Comparison of ENCODE assay signal across 19 mouse cellular contexts in the genomic region with DNA sequence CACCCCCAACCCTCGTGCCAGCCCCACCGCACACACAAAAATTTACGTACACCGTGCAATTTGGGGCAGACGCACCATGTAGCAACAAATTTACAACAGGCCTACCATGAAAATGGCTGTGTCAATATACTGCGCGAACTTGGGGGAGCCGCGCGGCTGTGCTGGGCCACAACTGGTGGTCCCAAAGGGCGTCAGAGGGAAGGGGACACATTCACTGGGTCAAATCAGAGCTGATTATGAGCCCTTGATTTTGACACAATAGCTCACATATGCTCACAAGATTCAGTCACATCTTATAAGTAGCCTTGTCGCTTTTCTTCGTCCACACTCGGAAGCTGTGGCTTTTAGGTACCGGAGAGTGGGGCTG. TPM values are rescaled to one million over a fixed set of nuclear protein-coding genes. Genes with fewer than 3 reads are reported as not detected.
DNase-seq lines count a peak whose midpoint lies in the region; ATAC-seq lines count a peak whose summit lies in the region.
"Had no signal": no experiment of that assay in that cellular context is flagged by ENCODE, and none has a peak within 500 bp of the region (broad histone marks: within the 10 kb centered on the region; RNA-seq: fewer than 3 reads in every experiment).

No protein-coding gene starts in this region.

- peak overlapping the region; percentile 24; the same call in 1 of the 2 replicates for H3K4me2 ChIP-seq in forebrain, embryonic 12.5 days
- no peak overlapping the region for H3K4me2 ChIP-seq in forebrain, embryonic 14.5 days (ENCODE audit: low read length)
- H3K4me2 ChIP-seq in hindbrain, embryonic 13.5 days = no peak overlapping the region
- H3K4me2 ChIP-seq in hindbrain, embryonic 14.5 days (replicated peaks) = no peak overlapping the region
- no peak overlapping the region for H3K4me2 ChIP-seq in neural tube, embryonic 14.5 days (ENCODE audit: low read depth, low read length)
- H3K4me2 ChIP-seq in neural tube, embryonic 15.5 days = no peak overlapping the region
- H3K4me2 ChIP-seq: embryonic facial prominence, embryonic 15.5 days; heart, embryonic 12.5 days; intestine, embryonic 15.5 days had no signal

- WGBS in forebrain, embryonic 12.5 days = 23% methylated on average over 15 of the region's 15 CpGs
- WGBS in forebrain, embryonic 14.5 days = 11% methylated on average over 15 of the region's 15 CpGs
- WGBS in hindbrain, embryonic 13.5 days = 36% methylated on average over 15 of the region's 15 CpGs
- WGBS in hindbrain, embryonic 14.5 days = 25% methylated on average over 15 of the region's 15 CpGs
- 28% methylated on average over 15 of the region's 15 CpGs for WGBS in neural tube, embryonic 14.5 days
- 31% methylated on average over 15 of the region's 15 CpGs for WGBS in neural tube, embryonic 15.5 days

- peaks cover 43% of the 10 kb centered on the region for H3K4me1 ChIP-seq in forebrain, embryonic 12.5 days
- peaks cover 22% of the 10 kb centered on the region for H3K4me1 ChIP-seq in forebrain, embryonic 14.5 days (ENCODE audit: control insufficient read depth, insufficient read depth, low read length)
- H3K4me1 ChIP-seq in hindbrain, embryonic 13.5 days (replicated peaks) = peaks cover 21% of the 10 kb centered on the region
- no peaks in the 10 kb centered on the region for H3K4me1 ChIP-seq in hindbrain, embryonic 14.5 days (replicated peaks; ENCODE audit: control insufficient read depth, insufficient read depth, low read length)
- no peaks in the 10 kb centered on the region for H3K4me1 ChIP-seq in neural tube, embryonic 14.5 days (ENCODE audit: control insufficient read depth, insufficient read depth, low read length)
- H3K4me1 ChIP-seq in neural tube, embryonic 15.5 days = no peaks in the 10 kb centered on the region
- H3K4me1 ChIP-seq: embryonic facial prominence, embryonic 15.5 days had no signal

- ATAC-seq in forebrain, embryonic 12.5 days (ENCODE audit: low FRiP score) = no peak
- ATAC-seq in forebrain, embryonic 14.5 days = no peak; the same call in 1 of the 2 replicates
- peak; percentile 25; the same call in 1 of the 2 replicates for ATAC-seq in hindbrain, embryonic 13.5 days (ENCODE audit: low FRiP score)
- no peak for ATAC-seq in hindbrain, embryonic 14.5 days (ENCODE audit: low FRiP score)
- peak; percentile 15; the same call in 1 of the 2 replicates for ATAC-seq in neural tube, embryonic 14.5 days (ENCODE audit: low read depth)
- no peak for ATAC-seq in neural tube, embryonic 15.5 days (ENCODE audit: low FRiP score)
- ATAC-seq: intestine, embryonic 15.5 days had no signal

- no peak overlapping the region for H3K9ac ChIP-seq in forebrain, embryonic 12.5 days
- H3K9ac ChIP-seq in forebrain, embryonic 14.5 days (ENCODE audit: low read length) = no peak overlapping the region
- no peak overlapping the region for H3K9ac ChIP-seq in hindbrain, embryonic 13.5 days
- H3K9ac ChIP-seq in hindbrain, embryonic 14.5 days = no peak overlapping the region
- no peak overlapping the region for H3K9ac ChIP-seq in neural tube, embryonic 14.5 days (replicated peaks; ENCODE audit: low read depth, low read length)
- no peak overlapping the region for H3K9ac ChIP-seq in neural tube, embryonic 15.5 days (replicated peaks)
- H3K9ac ChIP-seq: embryonic facial prominence, embryonic 15.5 days; heart, embryonic 12.5 days; intestine, embryonic 15.5 days had no signal

- no peaks in the 10 kb centered on the region for H3K36me3 ChIP-seq in forebrain, embryonic 12.5 days (replicated peaks)
- no peaks in the 10 kb centered on the region for H3K36me3 ChIP-seq in forebrain, embryonic 14.5 days (ENCODE audit: control insufficient read depth, insufficient read depth, low read length)
- no peaks in the 10 kb centered on the region for H3K36me3 ChIP-seq in hindbrain, embryonic 13.5 days
- no peaks in the 10 kb centered on the region for H3K36me3 ChIP-seq in hindbrain, embryonic 14.5 days (replicated peaks; ENCODE audit: control insufficient read depth, insufficient read depth)
- no peaks in the 10 kb centered on the region for H3K36me3 ChIP-seq in neural tube, embryonic 14.5 days (ENCODE audit: control insufficient read depth, insufficient read depth, low read length)
- no peaks in the 10 kb centered on the region for H3K36me3 ChIP-seq in neural tube, embryonic 15.5 days
- H3K36me3 ChIP-seq: embryonic facial prominence, embryonic 15.5 days; heart, embryonic 12.5 days; intestine, embryonic 15.5 days had no signal

- no peak overlapping the region for H3K27ac ChIP-seq in forebrain, embryonic 12.5 days
- no peak overlapping the region for H3K27ac ChIP-seq in forebrain, embryonic 14.5 days (ENCODE audit: low read depth, low read length)
- no peak overlapping the region for H3K27ac ChIP-seq in hindbrain, embryonic 13.5 days
- no peak overlapping the region for H3K27ac ChIP-seq in hindbrain, embryonic 14.5 days
- H3K27ac ChIP-seq in neural tube, embryonic 14.5 days (ENCODE audit: low read depth, low read length) = no peak overlapping the region
- H3K27ac ChIP-seq in neural tube, embryonic 15.5 days (replicated peaks) = no peak overlapping the region
- H3K27ac ChIP-seq: embryonic facial prominence, embryonic 15.5 days; gastrocnemius, adult 2 months; intestine, embryonic 15.5 days had no signal

- no peak for DNase-seq in forebrain, embryonic 14.5 days (ENCODE audit: low spot score)
- no peak for DNase-seq in hindbrain, embryonic 14.5 days (ENCODE audit: low spot score)
- DNase-seq in cerebellum, adult 18-20 months = no peak
- DNase-seq: adrenal gland, adult 2 months; adrenal gland, postnatal 25 days; gastrocnemius, adult 2 months; gastrocnemius, postnatal 25 days; heart, postnatal 36 days; kidney, adult 18-20 months had no signal

- peaks cover 89% of the 10 kb centered on the region for H3K27me3 ChIP-seq in forebrain, embryonic 12.5 days
- peaks cover 63% of the 10 kb centered on the region for H3K27me3 ChIP-seq in forebrain, embryonic 14.5 days (replicated peaks; ENCODE audit: control insufficient read depth, insufficient read depth, low read length)
- peaks cover 98% of the 10 kb centered on the region for H3K27me3 ChIP-seq in hindbrain, embryonic 13.5 days
- peaks cover 100% of the 10 kb centered on the region for H3K27me3 ChIP-seq in hindbrain, embryonic 14.5 days (ENCODE audit: control insufficient read depth, insufficient read depth, low read length)
- peaks cover 78% of the 10 kb centered on the region for H3K27me3 ChIP-seq in neural tube, embryonic 14.5 days (ENCODE audit: control insufficient read depth, insufficient read depth, low read length)
- H3K27me3 ChIP-seq in neural tube, embryonic 15.5 days (replicated peaks) = peaks cover 97% of the 10 kb centered on the region
- H3K27me3 ChIP-seq: CH12.LX; intestine, embryonic 15.5 days had no signal

- H3K9me3 ChIP-seq in forebrain, embryonic 12.5 days = no peaks in the 10 kb centered on the region
- H3K9me3 ChIP-seq in forebrain, embryonic 14.5 days (replicated peaks; ENCODE audit: control insufficient read depth, low read length) = no peaks in the 10 kb centered on the region
- H3K9me3 ChIP-seq in hindbrain, embryonic 13.5 days = no peaks in the 10 kb centered on the region
- H3K9me3 ChIP-seq in hindbrain, embryonic 14.5 days (ENCODE audit: control insufficient read depth, low read length) = no peaks in the 10 kb centered on the region
- H3K9me3 ChIP-seq in neural tube, embryonic 14.5 days (ENCODE audit: control insufficient read depth, low read length) = no peaks in the 10 kb centered on the region
- H3K9me3 ChIP-seq in neural tube, embryonic 15.5 days (replicated peaks) = no peaks in the 10 kb centered on the region
- H3K9me3 ChIP-seq: embryonic facial prominence, embryonic 15.5 days; heart, embryonic 12.5 days; intestine, embryonic 15.5 days had no signal

- H3K4me3 ChIP-seq in forebrain, embryonic 12.5 days (replicated peaks) = no peak overlapping the region
- no peak overlapping the region for H3K4me3 ChIP-seq in forebrain, embryonic 14.5 days (ENCODE audit: low read depth, low read length)
- no peak overlapping the region for H3K4me3 ChIP-seq in hindbrain, embryonic 13.5 days
- no peak overlapping the region for H3K4me3 ChIP-seq in hindbrain, embryonic 14.5 days (replicated peaks; ENCODE audit: low read length)
- H3K4me3 ChIP-seq in neural tube, embryonic 14.5 days (ENCODE audit: low read depth, low read length) = no peak overlapping the region
- no peak overlapping the region for H3K4me3 ChIP-seq in neural tube, embryonic 15.5 days (replicated peaks)
- H3K4me3 ChIP-seq: embryonic facial prominence, embryonic 15.5 days; erythroblast, embryonic 14.5 days; gastrocnemius, adult 2 months; heart, embryonic 12.5 days; intestine, embryonic 15.5 days had no signal

RNA-seq across cellular contexts. Expression of gene Htatip2, which starts 58.9 kb away (rescaled TPM):
- polyA plus RNA-seq in forebrain, embryonic 12.5 days (2016; fragmentation: Nextera tagmentation; extraction: Ambion mirVana) = 2.9 and 3.6 TPM in 2 replicates
- polyA plus RNA-seq in forebrain, embryonic 14.5 days (2014; fragmentation: Nextera tagmentation; extraction: Ambion mirVana) = 1.6 and 1.8 TPM in 2 replicates
- polyA plus RNA-seq in hindbrain, embryonic 13.5 days (2015; fragmentation: Nextera tagmentation; extraction: Ambion mirVana) = 3.1 and 3.5 TPM in 2 replicates
- 3.0 and 3.5 TPM in 2 replicates for polyA plus RNA-seq in hindbrain, embryonic 14.5 days (2014; fragmentation: Nextera tagmentation; extraction: Ambion mirVana)
- polyA plus RNA-seq in neural tube, embryonic 14.5 days (2014; fragmentation: Nextera tagmentation; extraction: Ambion mirVana) = 2.7 and 3.8 TPM in 2 replicates
- polyA plus RNA-seq in neural tube, embryonic 15.5 days (2015; fragmentation: Nextera tagmentation; extraction: Ambion mirVana) = 5.1 and 9.0 TPM in 2 replicates
- polyA plus RNA-seq: Patski had no signal

Comparison
In these comparisons a context has a peak if more than half of its experiments do, and no peak if none do; other contexts are left out.
1. ATAC-seq: peak in hindbrain, embryonic 13.5 days (single experiment) and neural tube, embryonic 14.5 days (single experiment); none in forebrain, embryonic 12.5 days (single experiment), forebrain, embryonic 14.5 days (single experiment), hindbrain, embryonic 14.5 days (single experiment) and neural tube, embryonic 15.5 days (single experiment).